Mouse (Mus musculus) retina, embryonic 14.5 days (tissue): ENCODE results near the gene Apoc2.

Source experiments
- DNase-seq: peaks from one replicate; pipeline ENCODE4 v3.0.0-alpha.2; 2015; ENCODE audit warnings: low spot score

Apoc2 gene

DNA sequence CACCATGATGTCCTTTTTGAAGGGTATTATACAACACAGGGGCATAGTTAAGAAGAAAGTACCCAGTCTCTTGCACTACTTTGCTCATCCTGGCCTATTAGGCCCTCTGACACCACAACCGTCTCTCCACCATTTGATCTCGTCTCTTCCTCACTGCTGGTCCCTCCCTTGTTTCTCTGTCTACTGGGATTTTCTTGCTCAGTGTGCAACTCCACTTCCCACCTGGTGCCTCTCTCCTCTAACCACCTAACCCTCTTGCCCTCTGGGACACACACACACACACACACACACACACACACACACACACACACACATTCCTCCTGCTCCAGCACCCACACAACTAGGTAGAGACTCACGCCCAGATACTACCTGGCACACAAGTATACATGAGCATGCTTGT lies 1.2 kb upstream of the Apoc2 start:
- DNase-seq: no peak

DNA sequence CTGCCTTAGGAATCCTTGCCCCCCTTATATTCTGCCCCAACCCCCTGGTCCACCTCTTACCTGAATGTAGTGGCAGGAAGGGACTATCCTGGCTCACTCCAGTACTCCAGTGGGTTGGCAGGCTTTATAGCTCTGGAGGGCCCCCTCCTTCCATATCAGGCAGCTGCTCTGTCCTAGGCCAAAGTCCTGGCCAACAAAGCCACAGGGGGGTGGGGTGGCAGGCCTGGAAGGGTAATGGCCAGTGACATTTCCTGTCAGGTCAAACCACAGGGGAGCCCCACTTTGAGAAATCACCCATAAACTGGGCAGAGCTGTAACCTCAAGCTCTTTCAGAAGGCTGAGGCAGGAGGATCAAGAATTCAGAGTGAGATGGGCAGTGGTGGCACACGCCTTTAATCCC lies 1.1 kb downstream of the Apoc2 start:
- DNase-seq: no peak

- no peak for DNase-seq
Observed at GRCm38 (mm10) chr7:19675824-19676223, 1.9 kb downstream of the Apoc2 start.

DNA sequence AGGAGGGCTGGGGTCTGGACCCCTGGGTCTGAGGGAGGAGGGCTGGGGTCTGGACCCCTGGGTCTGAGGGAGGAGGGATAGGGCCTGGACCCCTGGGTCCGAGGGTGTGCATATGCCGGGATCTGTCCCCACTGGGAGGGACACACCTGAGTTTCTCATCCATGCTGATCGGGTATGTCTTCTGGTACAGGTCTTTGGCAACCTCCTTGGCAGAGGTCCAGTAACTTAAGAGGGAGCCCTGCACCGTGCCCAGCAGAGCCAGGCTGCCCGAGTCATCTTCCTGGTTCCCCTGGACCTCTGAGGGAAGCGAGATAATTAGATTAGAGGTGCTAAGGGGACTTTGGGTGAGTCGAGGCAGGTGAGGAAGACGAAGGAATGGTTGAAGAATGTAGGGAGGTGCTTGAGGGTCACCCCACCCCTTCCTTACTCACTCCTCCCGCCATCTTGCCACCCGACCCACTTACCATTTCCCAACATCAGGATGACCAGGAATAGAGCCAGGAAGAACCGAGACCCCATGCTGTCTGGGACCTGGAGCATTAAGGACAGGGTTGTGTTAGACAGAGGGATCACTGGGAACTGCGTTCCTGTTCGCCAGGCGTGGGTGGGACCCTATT lies 4.5 kb downstream of the Apoc2 start:
- DNase-seq: no peak

- no peak for DNase-seq
Observed at GRCm38 (mm10) chr7:19671511-19671910, 6.2 kb downstream of the Apoc2 start.

DNA sequence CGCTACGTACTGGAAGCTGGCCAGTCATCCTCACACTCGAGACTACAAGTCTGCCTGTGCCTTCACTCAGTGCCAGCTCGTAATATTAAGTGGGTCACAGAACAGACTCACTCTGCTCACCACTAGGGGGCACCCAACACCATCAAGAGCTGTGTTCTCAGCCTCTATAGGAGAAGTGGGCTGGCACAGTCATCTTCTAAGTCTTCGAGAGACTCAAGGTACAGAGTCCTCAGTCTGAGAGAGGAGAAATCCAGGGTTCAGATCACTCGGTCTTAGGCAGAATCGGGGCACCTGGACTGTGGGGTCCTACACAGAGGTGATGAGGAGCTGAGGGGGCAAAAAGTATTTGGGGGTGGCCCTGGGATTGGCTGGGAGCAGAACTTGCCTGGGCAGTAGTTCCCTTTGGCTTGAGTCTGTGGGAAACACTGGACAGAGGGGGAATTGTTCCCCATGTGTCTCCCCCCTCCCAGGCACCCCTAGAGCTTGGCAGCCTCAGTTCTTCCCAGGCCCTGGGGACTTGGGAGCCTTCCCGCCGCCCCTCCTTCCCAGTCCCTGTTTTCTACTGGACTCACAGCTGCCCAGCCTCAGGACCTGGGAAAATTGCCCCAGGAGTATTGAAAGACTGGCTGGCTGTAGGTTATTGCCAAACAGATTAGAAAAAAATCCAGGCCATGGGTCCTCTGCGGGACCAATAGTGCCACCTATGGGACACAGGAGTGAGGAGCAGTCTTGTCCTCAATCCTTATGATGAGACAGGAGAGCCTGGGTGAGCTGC lies 8.6 kb downstream of the Apoc2 start:
- DNase-seq: peak; percentile 97

GRCm38 (mm10) chr7:19667434-19667833 lies 10.3 kb downstream of the Apoc2 start:
- no peak for DNase-seq

GRCm38 (mm10) chr7:19666750-19667149 lies 11.0 kb downstream of the Apoc2 start:
- DNase-seq: peak; percentile 12

DNA sequence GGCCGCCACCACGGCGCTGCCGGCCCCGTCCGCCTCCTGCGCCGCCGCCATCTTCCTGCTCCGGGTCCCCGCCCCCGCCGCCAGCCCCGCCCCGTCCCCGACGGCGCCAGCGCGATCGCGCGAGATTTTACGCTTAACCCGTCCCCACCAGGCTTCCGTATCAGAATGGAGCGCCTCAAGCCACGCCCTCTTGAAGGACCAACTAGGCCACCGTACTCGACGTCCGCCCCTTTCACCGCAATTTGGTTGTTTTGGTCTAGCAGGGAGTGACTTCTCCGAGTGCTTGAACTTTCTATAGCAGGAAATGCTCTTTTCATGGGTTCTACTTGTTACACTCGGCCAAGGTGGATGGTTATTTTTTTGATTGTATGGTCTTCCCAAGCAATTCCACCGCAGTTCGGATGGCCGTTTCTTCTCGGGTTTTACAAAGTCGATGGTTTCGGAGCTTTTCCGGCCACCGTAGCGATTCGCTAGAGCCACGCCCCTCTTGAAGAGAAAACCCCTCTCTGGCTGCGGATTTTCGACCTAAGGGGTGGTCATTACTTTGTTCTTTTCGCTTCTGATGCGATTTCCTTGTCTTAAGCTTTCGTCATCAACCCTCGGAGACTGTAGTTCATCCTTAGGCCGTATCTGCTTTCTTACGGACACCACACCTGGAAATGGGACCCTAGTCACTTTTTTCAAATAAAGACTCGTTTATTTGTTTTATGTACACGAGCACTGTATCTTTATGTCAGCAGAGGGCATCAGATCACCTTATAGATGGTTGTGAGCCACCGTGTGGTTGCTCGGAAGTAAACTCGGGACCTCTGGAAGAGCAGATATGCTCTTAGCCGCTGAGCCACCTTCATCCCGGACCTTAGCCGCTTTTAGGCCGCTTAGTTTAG lies 12.5 kb downstream of the Apoc2 start, which contains the start of gene Clptm1:
Clptm1 (minus strand) TSS at position 79 of the 887 bp plus-strand sequence.
- peak; percentile 98 for DNase-seq

GRCm38 (mm10) chr7:19664455-19664954 lies 13.2 kb downstream of the Apoc2 start:
- DNase-seq: no peak

- DNase-seq: no peak
Observed at GRCm38 (mm10) chr7:19663940-19664339, 13.8 kb downstream of the Apoc2 start.

DNA sequence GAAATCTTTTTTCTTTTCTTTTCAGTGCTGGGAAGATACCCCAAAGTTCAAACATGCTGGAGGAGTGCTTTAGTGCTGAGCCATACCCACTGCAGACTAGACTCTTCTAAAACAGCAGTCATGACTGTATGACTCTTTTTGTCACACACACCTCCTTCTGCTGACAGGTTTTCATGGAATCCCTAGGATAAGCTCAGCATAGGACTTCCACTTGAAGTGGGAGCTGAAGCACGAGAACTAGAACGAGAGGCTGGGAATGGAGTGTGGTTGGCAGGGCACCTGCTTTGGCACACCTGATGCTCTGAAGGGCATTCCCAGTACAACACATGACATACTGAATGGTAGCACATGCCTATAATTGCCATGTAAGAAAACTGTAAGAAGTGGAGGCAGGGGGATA lies 25.1 kb downstream of the Apoc2 start:
- DNase-seq: no peak

GRCm38 (mm10) chr7:19651063-19651786 lies 26.5 kb downstream of the Apoc2 start:
- no peak for DNase-seq

DNA sequence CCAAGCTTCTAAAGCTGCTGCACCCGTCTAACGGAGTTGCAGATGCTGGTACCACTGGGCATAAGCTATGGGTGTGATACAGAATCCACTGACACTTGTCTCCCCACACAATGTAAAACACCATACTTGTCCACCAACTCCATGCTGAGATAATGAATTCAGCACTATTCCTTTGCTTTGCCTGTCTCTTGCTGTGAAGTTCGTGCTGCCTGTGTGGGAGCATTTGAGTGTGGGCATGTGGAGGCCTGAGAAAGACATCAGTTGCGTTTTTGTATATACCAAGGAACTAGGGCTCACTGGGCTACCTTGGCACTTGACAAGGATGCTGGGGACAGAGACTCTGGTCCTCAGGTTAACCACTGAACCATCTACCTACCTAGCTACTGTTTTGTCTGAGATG lies 36.5 kb downstream of the Apoc2 start:
- DNase-seq: no peak

DNA sequence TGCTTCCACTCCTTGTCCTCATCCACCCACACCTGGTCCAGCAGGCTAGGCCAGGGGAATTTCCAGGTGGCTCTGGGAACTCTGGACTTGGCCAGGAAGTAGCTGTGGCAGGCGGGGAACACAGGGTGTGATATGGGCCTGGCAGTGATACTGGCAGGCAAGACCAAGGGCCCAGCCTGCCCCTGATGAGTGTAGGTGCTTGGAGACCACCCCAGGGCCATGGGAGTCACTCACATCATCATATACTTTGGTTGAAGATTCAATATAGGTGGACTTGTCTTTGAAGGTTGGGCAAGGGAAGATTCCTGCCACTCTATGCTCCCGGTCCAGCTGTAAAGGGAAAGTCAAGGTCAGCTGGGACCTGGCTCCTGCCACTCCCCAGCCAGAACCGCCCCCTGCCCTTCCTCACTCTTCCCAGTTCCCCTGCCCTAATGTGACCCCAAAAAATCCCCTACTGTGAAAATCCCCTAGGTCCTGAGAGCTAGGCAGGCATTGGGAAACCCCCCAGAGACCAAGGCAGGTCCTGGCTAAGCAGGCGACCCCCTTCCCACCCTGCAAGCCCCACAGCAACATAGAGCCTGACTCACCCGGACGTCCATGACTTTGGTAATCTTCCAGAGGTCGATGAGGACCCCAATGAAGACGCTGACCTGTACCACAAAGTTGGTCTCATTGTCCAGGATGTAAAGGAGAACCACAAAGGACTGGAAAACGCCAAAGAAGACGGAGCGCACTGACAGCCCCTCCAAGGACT lies 42.5 kb downstream of the Apoc2 start:
- no peak for DNase-seq

DNA sequence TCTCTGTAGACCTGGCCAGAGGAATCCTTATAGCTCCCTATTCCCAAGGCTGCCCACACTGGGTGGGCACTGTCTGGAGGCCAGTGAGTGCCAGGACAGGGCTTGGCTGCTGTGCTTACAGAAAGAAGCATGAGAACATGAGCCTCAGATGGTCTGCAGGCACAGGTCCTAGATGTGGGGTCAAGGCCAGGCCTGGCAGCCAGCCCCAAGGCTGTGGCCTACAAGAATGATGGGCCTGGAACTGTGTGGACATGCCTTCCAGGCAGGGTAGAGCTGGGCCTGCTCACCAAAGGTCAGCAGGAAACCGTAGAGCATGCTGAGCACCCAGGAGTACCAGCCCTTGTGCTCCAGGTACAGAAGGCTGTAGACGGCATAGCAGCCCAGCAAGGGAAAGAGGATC lies 43.1 kb downstream of the Apoc2 start:
- no peak for DNase-seq

GRCm38 (mm10) chr7:19633855-19634254 lies 43.9 kb downstream of the Apoc2 start:
- no peak for DNase-seq

DNA sequence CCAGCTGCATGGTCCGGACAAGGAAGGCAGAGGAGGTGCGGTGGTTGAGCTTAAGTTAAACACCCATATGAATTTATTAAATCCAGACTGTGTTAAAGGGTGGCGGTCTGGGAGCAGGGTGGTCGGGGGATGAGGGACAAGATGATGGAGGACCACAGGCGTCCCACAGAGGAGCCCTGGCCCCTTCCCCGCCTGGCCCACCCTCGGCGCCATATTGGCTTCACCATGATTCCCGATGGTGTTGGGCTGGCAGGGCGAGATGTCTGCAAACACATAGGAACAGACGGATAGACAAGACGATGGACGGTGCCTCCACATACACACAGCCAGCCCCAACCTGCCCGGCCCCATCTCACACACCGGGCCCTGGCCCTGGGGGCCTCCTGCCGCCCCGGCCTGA lies 44.5 kb downstream of the Apoc2 start:
- no peak for DNase-seq

DNA sequence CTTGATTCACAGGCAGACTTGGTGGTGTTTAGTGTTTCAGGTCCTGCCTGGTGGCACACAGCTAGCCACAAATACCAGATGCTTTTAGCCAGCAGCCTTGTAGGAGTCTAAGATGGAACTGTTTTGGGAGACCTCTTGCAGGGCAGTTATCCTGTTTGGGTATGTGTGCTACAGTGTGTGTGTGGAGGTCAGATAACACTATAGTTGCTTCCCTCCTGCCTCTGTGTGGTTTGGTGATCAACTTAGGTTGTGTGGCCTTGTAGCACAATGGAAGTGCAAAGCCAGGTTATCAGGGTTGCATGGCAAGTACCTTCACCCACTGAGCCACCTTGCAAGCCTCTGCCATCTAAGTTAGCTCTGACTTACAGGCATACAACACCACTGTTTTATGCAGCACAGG lies 45.0 kb downstream of the Apoc2 start:
- no peak for DNase-seq

- DNase-seq: no peak
Observed at GRCm38 (mm10) chr7:19632275-19632674, 45.5 kb downstream of the Apoc2 start.

GRCm38 (mm10) chr7:19629361-19629734 lies 48.4 kb downstream of the Apoc2 start, which contains the start of gene Relb:
Relb (minus strand) TSS chr7:19629438.
- peak; percentile 88 for DNase-seq
